Mouse (Mus musculus) right cerebral cortex, postnatal 10 days (tissue): ENCODE data around the gene Sema5a.

Experiments used
- DNase-seq, 2 experiments: peaks; one replicate each; pipeline ENCODE4 v3.0.0; 2021; ENCODE audit warnings: low spot score in 2 of 2

Sema5a gene

GRCm38 (mm10) chr15:32437654-32438053 lies 193.0 kb downstream of the Sema5a start:
- DNase-seq = peak; percentile 60 to 75

- no peak for DNase-seq
Measured at GRCm38 (mm10) chr15:32442745-32443144, 198.1 kb downstream of the Sema5a start.

GRCm38 (mm10) chr15:32447558-32448349 lies 203.1 kb downstream of the Sema5a start:
- DNase-seq = no peak

DNA sequence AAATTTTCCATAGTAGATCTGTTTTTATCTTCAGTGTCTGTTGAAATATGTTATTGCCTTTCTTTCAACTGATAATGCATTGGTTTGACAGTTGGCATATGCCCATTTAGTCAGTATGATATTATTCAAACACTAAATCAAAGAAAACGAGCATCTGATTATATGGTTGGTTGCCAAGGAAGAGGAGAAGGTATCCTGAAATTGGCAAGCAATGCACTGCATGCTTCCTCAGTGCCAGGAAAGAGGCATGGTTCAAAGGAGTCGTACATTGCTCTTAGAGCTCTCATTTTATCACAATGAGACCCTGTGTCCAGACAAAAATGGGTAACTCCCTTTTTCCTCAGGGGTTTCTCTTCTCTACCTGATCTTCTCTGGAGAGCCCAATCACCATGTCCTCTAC lies 214.4 kb downstream of the Sema5a start:
- DNase-seq = no peak

- DNase-seq = no peak
Measured at GRCm38 (mm10) chr15:32460238-32460637, 215.6 kb downstream of the Sema5a start.

GRCm38 (mm10) chr15:32471480-32472050 lies 227.0 kb downstream of the Sema5a start:
- no peak for DNase-seq

DNA sequence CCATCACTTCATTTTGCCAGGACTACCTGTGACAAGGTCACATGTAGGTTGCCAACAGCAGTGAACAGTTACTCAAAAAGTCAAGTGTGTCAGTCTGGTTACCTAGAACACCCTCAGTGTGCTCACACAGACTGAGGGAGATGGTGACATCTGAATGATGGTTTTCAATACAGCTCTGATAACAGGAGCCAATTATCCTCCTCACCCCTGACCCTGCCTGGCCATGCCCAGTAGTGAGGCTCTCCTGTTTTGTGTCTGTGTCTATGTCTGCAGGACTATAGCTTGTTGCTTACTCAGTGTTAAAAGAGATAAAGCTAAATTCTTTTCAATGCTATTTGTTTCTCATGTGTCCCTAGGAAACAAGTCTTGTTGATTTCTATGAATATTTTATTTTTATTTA lies 236.1 kb downstream of the Sema5a start:
- no peak for DNase-seq

DNA sequence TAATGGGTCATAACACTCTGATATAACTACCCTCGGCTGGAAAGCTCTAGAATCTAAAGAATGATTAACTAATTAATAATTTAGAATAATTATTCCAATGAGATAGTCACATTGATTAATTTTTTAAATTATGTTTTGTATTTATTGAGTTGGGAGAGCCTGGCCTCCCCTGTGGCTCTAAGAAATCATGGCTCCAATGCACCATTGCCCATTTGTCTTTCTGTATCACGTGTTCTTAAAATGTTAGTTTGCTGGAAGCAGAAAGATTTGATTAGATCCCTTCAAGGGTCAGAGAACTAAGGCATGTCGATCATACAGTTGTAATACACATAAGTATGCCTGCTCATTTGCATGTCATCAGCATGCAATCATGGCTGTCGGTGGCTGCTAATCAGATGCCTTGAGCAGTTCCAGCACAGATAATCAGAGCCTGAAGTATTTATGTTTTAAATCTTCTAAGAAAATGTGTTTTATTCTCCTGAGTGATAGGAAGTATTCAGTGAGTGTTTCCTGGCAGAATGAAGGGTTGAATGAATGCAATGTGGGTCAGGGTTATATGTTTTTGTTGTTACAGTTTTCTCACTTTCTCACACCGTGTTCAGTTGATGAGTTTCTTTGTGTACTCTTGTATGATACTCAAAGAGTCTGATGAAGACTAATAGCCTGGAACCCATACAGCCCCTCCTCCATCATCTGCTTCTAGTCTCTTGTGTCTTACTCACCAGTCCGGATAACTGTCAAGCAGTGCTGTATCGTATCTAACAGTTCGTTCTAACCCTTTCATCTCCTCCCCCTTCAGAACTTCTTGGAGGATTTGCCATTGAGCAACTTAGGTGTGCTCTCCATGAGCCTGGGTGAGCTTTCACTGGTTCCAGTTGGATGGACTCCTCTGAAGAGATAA lies 240.7 kb downstream of the Sema5a start:
- no peak for DNase-seq

- no peak for DNase-seq
Measured at GRCm38 (mm10) chr15:32487968-32488367, 243.4 kb downstream of the Sema5a start.

DNA sequence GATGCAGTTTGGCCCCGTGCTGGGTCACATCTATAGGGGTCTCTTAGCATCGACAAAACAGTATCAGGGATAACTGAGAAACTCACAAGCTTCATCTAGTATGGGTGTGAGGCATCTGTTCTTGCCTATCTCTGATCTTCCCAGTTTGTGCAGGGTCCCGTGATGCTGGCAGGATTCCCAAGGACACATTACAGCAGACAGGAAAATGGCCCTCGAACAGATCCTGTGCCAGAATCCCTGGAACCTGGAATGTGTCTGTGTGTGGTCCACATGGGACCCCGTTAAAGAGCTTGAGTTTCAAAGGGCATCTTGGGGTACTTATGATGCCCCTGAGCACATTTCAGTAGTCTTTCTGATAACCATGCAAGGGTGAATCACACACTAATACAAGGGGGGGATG lies 249.6 kb downstream of the Sema5a start:
- DNase-seq = no peak

- DNase-seq = no peak
Measured at GRCm38 (mm10) chr15:32494899-32495298, 250.3 kb downstream of the Sema5a start.

DNA sequence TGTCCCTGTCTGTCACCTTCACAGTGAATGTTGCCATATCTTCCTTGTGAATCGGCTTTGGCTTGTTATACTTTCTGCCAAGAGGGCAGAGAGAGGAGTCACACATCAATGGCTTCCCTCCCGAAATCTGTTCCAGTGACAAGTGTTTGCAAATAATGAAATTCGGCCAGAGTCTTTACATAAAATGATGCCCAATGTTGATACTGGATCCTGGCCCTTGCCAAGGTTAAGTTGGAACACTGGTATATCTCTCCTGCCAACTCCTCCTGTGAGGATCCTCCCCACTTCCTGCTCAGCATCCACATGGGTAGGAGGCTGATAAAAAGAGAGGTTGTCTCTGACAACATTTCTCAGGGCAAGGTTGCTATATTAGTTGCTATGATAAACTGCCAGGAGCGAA lies 252.3 kb downstream of the Sema5a start:
- no peak for DNase-seq

- no peak for DNase-seq
Measured at GRCm38 (mm10) chr15:32505941-32506340, 261.3 kb downstream of the Sema5a start.

DNA sequence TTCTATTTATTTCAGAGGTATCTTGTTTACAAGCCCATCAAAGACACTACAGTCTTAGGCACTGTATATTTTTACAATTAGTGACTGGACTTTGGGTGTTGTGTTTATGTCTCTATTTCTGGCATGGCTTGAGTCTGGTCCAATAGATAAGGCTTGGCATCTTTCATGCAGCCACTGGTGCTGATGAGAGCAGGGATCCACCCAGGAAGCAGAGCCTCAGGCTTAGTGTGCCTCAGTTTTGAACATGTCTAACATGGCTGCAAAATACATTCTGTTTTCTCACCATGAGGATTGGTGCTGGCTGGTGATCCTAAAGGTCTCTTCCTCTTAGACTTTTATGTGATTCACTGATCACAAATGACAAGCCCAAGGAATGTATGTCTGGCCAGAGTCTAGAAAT lies 263.7 kb downstream of the Sema5a start:
- DNase-seq = no peak

- no peak for DNase-seq
Measured at GRCm38 (mm10) chr15:32514877-32515276, 270.3 kb downstream of the Sema5a start.

DNA sequence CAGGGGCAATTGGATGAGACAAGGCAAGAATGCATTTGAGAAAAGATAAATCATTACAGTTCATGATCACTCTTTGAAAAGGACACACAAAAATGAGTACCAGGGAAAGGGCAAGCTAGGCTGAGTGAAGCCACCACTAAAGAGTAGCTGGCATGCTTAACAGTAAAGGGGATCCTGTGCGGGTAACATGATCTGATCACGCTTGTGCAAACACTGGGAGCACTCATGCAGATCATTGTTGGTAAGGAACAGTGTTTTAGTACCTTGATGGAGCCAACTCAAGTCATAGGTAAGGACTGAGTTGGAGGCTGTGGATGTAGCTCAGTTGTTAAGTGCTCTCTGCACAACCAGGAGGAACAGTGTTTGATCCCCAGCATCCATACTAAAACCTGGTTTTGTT lies 273.3 kb downstream of the Sema5a start:
- DNase-seq = no peak

DNA sequence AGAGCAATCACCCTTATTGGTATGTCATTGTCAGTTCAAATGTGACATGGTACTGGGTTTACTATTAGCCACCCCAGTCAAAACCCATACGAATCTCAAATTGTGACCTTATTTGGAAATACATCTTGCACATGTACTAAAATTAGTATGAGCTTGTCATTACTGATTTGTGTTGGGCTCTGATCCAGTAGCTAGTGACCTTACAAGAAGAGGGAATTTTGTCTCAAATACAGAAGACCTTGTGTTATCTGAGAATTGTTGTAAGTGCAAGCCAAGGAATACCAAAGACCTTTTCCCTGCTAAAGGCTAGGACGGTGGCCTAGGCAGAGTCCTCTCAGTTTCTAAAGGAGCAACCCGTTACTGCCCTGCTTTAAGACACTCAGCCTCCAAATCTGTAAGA lies 287.9 kb downstream of the Sema5a start:
- no peak for DNase-seq

DNA sequence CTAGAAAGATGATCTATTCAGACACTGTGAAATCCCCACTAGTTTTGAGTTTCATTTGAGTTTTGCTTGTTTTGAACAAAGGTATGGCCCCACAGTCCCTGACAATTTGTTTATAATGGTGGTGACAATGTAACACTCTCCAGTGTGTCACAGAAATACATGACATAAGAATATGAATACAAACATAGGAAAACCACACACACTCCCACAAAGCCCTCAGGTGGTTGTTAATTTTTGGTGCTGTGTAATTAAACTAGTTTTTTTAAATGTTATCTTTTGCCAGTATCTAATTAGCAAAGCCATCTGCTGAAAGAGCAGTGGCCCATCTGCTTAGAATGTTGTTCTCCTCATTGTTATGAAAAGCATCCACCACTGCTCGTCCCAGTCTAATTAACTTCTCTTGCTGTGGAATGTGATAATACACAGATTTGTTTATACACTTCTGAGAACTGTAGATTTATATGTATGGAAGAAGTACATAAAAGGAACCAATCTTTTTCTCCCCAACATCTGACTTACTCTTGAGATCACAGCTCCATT lies 289.0 kb downstream of the Sema5a start:
- DNase-seq = peak in 1 of 2 experiments; percentile 29

- no peak for DNase-seq
Measured at GRCm38 (mm10) chr15:32536755-32537503, 292.3 kb downstream of the Sema5a start.

- no peak for DNase-seq
Measured at GRCm38 (mm10) chr15:32537504-32537792, 292.8 kb downstream of the Sema5a start.

DNA sequence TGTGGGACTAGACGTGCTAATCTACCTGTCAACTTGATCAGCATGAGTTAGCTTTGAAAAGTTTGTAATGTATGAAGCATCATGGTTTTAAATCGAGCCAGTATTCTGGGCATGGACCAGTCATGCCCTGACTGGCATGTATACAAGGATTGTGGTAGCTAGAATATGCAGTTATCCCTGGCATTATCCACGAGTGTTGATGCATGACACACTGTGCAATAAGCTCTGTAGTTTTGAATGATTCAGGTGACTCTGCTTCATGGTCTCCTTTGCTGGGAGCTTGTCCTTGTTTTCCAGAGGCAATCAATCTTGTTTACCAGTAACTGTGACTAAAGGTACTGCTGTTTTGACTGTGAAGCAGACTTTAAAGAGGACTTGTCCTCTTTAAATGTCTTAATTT lies 293.5 kb downstream of the Sema5a start:
- no peak for DNase-seq

DNA sequence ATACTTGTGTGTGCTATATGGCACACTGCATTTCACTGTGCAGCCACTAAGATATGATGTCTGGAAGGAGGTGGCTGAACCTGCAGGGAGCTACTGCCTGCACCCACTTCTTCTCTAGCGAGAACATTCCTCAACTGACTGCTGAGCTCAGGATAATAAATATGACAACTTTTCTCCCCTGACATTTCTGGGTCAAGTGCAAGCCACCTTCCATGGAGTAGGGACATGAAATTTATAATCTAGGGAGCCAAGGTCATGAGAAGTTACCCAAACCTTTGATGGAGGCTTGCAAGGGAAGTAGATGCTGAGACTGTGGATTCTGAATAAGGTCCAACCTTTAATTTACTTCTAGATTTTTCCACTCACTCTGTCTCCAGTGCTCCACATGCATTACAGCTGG lies 298.1 kb downstream of the Sema5a start:
- no peak for DNase-seq
